Mouse (Mus musculus): ENCODE results near the gene Gm49358. TPM values are rescaled to one million over a fixed set of nuclear protein-coding genes. Genes with fewer than 3 reads are reported as not detected.

Gm49358 gene
- polyA plus RNA-seq, 1 experiment from 2014 or later: not detected

GRCm38 (mm10) chr10:86789146-86789672 lies 25.4 kb downstream of the Gm49358 start:
- no peaks in the 10 kb centered on the region for H3K4me1 ChIP-seq (replicated peaks)
- H3K36me3 ChIP-seq (replicated peaks): no peaks in the 10 kb centered on the region
- no peaks in the 10 kb centered on the region for H3K27me3 ChIP-seq
- no peak overlapping the region for H3K4me3 ChIP-seq (replicated peaks)
- WGBS (ENCODE audit: insufficient replicate concordance): 70% methylated on average over 7 of the region's 7 CpGs
- H3K27ac ChIP-seq (replicated peaks): no peak overlapping the region
- no peak overlapping the region for H3K9ac ChIP-seq
- no peak for ATAC-seq (ENCODE audit: insufficient read depth)
- H3K4me2 ChIP-seq: no peak overlapping the region
- H3K9me3 ChIP-seq (replicated peaks): no peaks in the 10 kb centered on the region

GRCm38 (mm10) chr10:86791507-86792184 lies 27.9 kb downstream of the Gm49358 start:
- Histone ChIP-seq H3K4me3 (replicated peaks) (no peak overlapping the region), H3K27ac (replicated peaks) (no peak overlapping the region), H3K4me1 (replicated peaks) (no peaks in the 10 kb centered on the region), H3K9ac (no peak overlapping the region), H3K36me3 (replicated peaks) (no peaks in the 10 kb centered on the region), H3K4me2 (no peak overlapping the region), H3K27me3 (no peaks in the 10 kb centered on the region), H3K9me3 (replicated peaks) (no peaks in the 10 kb centered on the region)
- ATAC-seq (ENCODE audit: insufficient read depth): no peak
- 69% methylated on average over 7 of the region's 7 CpGs for WGBS (ENCODE audit: insufficient replicate concordance)

- Histone ChIP-seq H3K36me3 (replicated peaks) (no peaks in the 10 kb centered on the region), H3K27ac (replicated peaks) (no peak overlapping the region), H3K4me3 (replicated peaks) (no peak overlapping the region), H3K4me2 (no peak overlapping the region), H3K27me3 (no peaks in the 10 kb centered on the region), H3K9ac (no peak overlapping the region), H3K4me1 (replicated peaks) (no peaks in the 10 kb centered on the region), H3K9me3 (replicated peaks) (no peaks in the 10 kb centered on the region)
- WGBS (ENCODE audit: insufficient replicate concordance): 48% methylated on average over 2 of the region's 2 CpGs
- ATAC-seq (ENCODE audit: insufficient read depth): no peak
Measured at GRCm38 (mm10) chr10:86793509-86793951, 29.8 kb downstream of the Gm49358 start.

GRCm38 (mm10) chr10:86794196-86794595 lies 30.4 kb downstream of the Gm49358 start:
- no peak overlapping the region for H3K9ac ChIP-seq
- H3K4me3 ChIP-seq (replicated peaks): no peak overlapping the region
- no peaks in the 10 kb centered on the region for H3K9me3 ChIP-seq (replicated peaks)
- 77% methylated on average over 4 of the region's 4 CpGs for WGBS (ENCODE audit: insufficient replicate concordance)
- no peaks in the 10 kb centered on the region for H3K36me3 ChIP-seq (replicated peaks)
- H3K27ac ChIP-seq (replicated peaks): no peak overlapping the region
- H3K27me3 ChIP-seq: no peaks in the 10 kb centered on the region
- H3K4me2 ChIP-seq: no peak overlapping the region
- H3K4me1 ChIP-seq (replicated peaks): no peaks in the 10 kb centered on the region
- no peak for ATAC-seq (ENCODE audit: insufficient read depth)

DNA sequence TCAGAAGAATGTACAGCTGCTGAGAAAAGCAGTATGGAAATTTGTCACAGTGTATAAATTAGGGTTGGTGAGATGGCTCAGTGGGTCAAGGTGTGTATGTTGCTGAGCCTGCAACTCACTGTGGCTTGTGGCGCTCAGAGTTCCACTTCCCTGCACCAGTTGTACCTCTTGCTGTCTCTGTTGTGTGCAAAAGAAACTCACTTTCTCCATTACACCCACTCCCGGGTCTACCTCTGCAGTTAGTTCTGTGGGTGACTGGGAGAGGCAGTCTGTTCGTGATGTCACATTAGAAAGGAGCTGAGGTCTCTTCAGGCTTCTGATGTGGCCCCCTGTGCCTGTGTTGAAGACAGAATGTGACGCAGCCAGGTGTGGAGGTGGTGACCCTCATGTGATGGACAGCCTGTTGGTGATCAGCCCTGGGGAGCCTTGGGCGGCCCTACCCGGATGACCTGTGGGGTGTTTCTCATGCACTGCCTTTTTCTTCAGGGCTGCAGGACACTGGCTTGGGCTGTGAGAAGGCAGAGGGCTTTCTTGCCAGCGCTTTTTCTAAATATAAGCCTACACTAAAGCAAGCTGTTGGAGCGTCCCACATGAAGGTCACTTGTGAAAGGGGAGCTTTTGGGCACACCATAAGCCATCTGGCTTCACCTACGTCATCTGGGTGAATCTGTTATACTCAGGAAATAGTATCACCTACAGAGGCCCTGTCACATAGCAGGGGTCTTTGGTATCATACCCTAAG lies 31.2 kb downstream of the Gm49358 start:
- Histone ChIP-seq H3K27ac (replicated peaks) (no peak overlapping the region), H3K36me3 (replicated peaks) (no peaks in the 10 kb centered on the region), H3K9ac (no peak overlapping the region), H3K4me3 (replicated peaks) (no peak overlapping the region), H3K9me3 (replicated peaks) (no peaks in the 10 kb centered on the region), H3K4me1 (replicated peaks) (no peaks in the 10 kb centered on the region), H3K4me2 (no peak overlapping the region), H3K27me3 (no peaks in the 10 kb centered on the region)
- ATAC-seq (ENCODE audit: insufficient read depth): no peak
- 79% methylated on average over 9 of the region's 9 CpGs for WGBS (ENCODE audit: insufficient replicate concordance)

GRCm38 (mm10) chr10:86796073-86796741 lies 32.4 kb downstream of the Gm49358 start:
- no peak for ATAC-seq (ENCODE audit: insufficient read depth)
- no peak overlapping the region for H3K4me2 ChIP-seq
- H3K4me1 ChIP-seq (replicated peaks): no peaks in the 10 kb centered on the region
- no peak overlapping the region for H3K27ac ChIP-seq (replicated peaks)
- no peaks in the 10 kb centered on the region for H3K9me3 ChIP-seq (replicated peaks)
- 78% methylated on average over 5 of the region's 5 CpGs for WGBS (ENCODE audit: insufficient replicate concordance)
- H3K4me3 ChIP-seq (replicated peaks): no peak overlapping the region
- H3K36me3 ChIP-seq (replicated peaks): no peaks in the 10 kb centered on the region
- no peaks in the 10 kb centered on the region for H3K27me3 ChIP-seq
- no peak overlapping the region for H3K9ac ChIP-seq

GRCm38 (mm10) chr10:86807362-86807761 lies 43.6 kb downstream of the Gm49358 start:
- Histone ChIP-seq H3K9me3 (replicated peaks) (no peaks in the 10 kb centered on the region), H3K36me3 (replicated peaks) (no peaks in the 10 kb centered on the region), H3K27me3 (no peaks in the 10 kb centered on the region), H3K4me2 (no peak overlapping the region), H3K9ac (no peak overlapping the region), H3K27ac (replicated peaks) (no peak overlapping the region), H3K4me3 (replicated peaks) (no peak overlapping the region), H3K4me1 (replicated peaks) (no peaks in the 10 kb centered on the region)
- ATAC-seq (ENCODE audit: insufficient read depth): no peak
- 59% methylated on average over 1 of the region's 1 CpGs for WGBS (ENCODE audit: insufficient replicate concordance)

GRCm38 (mm10) chr10:86808013-86808758 lies 44.4 kb downstream of the Gm49358 start:
- ATAC-seq (ENCODE audit: insufficient read depth): no peak
- H3K9me3 ChIP-seq (replicated peaks): no peaks in the 10 kb centered on the region
- H3K4me3 ChIP-seq (replicated peaks): no peak overlapping the region
- H3K9ac ChIP-seq: no peak overlapping the region
- H3K27me3 ChIP-seq: no peaks in the 10 kb centered on the region
- H3K4me1 ChIP-seq (replicated peaks): no peaks in the 10 kb centered on the region
- no peaks in the 10 kb centered on the region for H3K36me3 ChIP-seq (replicated peaks)
- no peak overlapping the region for H3K4me2 ChIP-seq
- WGBS (ENCODE audit: insufficient replicate concordance): 74% methylated on average over 15 of the region's 15 CpGs
- H3K27ac ChIP-seq (replicated peaks): no peak overlapping the region

GRCm38 (mm10) chr10:86810000-86810399 lies 46.2 kb downstream of the Gm49358 start:
- Histone ChIP-seq H3K4me1 (replicated peaks) (no peaks in the 10 kb centered on the region), H3K36me3 (replicated peaks) (no peaks in the 10 kb centered on the region), H3K4me2 (no peak overlapping the region), H3K9ac (no peak overlapping the region), H3K27ac (replicated peaks) (no peak overlapping the region), H3K9me3 (replicated peaks) (no peaks in the 10 kb centered on the region), H3K27me3 (no peaks in the 10 kb centered on the region), H3K4me3 (replicated peaks) (no peak overlapping the region)
- WGBS (ENCODE audit: insufficient replicate concordance): 77% methylated on average over 9 of the region's 9 CpGs
- ATAC-seq (ENCODE audit: insufficient read depth): no peak

DNA sequence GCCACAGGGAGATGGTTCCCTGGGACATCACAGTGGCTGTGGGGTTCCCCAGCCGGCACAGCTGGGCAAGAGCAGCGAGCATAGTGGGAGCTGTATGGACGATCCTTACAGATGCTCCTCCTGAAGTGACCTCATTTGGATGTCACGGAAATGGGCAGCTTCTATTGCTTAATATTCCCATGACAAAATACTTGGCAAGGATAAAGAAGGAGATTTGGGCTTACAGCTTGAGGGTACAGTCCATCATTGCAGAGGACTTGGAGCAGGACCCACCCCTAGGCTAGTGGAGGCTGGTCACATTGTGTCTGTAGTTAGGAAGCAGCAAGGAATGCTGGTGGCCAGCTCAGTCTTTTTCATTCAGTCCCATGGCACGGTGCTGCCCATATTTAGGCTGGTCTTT lies 46.8 kb downstream of the Gm49358 start:
- no peak for ATAC-seq (ENCODE audit: insufficient read depth)
- no peak overlapping the region for H3K4me3 ChIP-seq (replicated peaks)
- 78% methylated on average over 5 of the region's 5 CpGs for WGBS (ENCODE audit: insufficient replicate concordance)
- no peak overlapping the region for H3K27ac ChIP-seq (replicated peaks)
- H3K4me1 ChIP-seq (replicated peaks): no peaks in the 10 kb centered on the region
- H3K9ac ChIP-seq: no peak overlapping the region
- H3K36me3 ChIP-seq (replicated peaks): no peaks in the 10 kb centered on the region
- no peak overlapping the region for H3K4me2 ChIP-seq
- no peaks in the 10 kb centered on the region for H3K27me3 ChIP-seq
- H3K9me3 ChIP-seq (replicated peaks): no peaks in the 10 kb centered on the region

All from liver, embryonic 15.5 days (tissue).